Mouse (Mus musculus) kidney, postnatal 25 days (tissue): Measurements from ENCODE around the gene Gng4.

Experiments used
- DNase-seq, 2 experiments: peaks; one replicate each; pipeline ENCODE4 v3.0.0; 2021; ENCODE audit warnings: mixed read lengths in 2 of 2

Gene Gng4

GRCm38 (mm10) chr13:13820234-13821123 is 36.6 kb downstream of the Gng4 start:
- DNase-seq = no peak

- no peak for DNase-seq
These were observed 41.1 kb downstream of the Gng4 start for GRCm38 (mm10) chr13:13824946-13825345.

GRCm38 (mm10) chr13:13826533-13826932 is 42.7 kb downstream of the Gng4 start:
- no peak for DNase-seq

GRCm38 (mm10) chr13:13828125-13828524 is 44.3 kb downstream of the Gng4 start:
- DNase-seq = no peak

- no peak for DNase-seq
These were observed 46.7 kb downstream of the Gng4 start for GRCm38 (mm10) chr13:13830469-13831074.

GRCm38 (mm10) chr13:13835180-13835579 is 51.3 kb downstream of the Gng4 start:
- DNase-seq = peak in 1 of 2 experiments; percentile 33

- DNase-seq = no peak
These were observed 61.2 kb downstream of the Gng4 start for GRCm38 (mm10) chr13:13845021-13845420.

- no peak for DNase-seq
These were observed 63.3 kb downstream of the Gng4 start for GRCm38 (mm10) chr13:13847075-13847599.

GRCm38 (mm10) chr13:13857190-13857589 is 73.3 kb downstream of the Gng4 start:
- no peak for DNase-seq

- DNase-seq = peak; percentile 11 to 63
These were observed 78.5 kb downstream of the Gng4 start for GRCm38 (mm10) chr13:13862346-13862745.

GRCm38 (mm10) chr13:13862941-13863340 is 79.1 kb downstream of the Gng4 start:
- peak; percentile 58 to 76 for DNase-seq

GRCm38 (mm10) chr13:13866339-13866738 is 82.5 kb downstream of the Gng4 start:
- no peak for DNase-seq

GRCm38 (mm10) chr13:13867078-13867759 is 83.4 kb downstream of the Gng4 start:
- peak; percentile 40 to 45 for DNase-seq

- DNase-seq = no peak
These were observed 84.1 kb downstream of the Gng4 start for GRCm38 (mm10) chr13:13867922-13868321.
